Mouse (Mus musculus) hindbrain, embryonic 16.5 days (tissue): ENCODE results near the gene Irf3. TPM values are rescaled to one million over a fixed set of nuclear protein-coding genes. Genes with fewer than 3 reads are reported as not detected.

Source experiments
- ATAC-seq: fragments of 200-750 bp; cut with Nextera tagmentation; 2 replicates; pipeline ENCODE4 v1.8.0; 2017; ENCODE audit warnings: moderate TSS enrichment, moderate library complexity
- H3K27ac ChIP-seq: fragments of 300-500 bp; sonication (generic); 2 replicates; pipeline ENCODE4 v1.5.1; 2014; ENCODE audit warnings: low read depth, mild to moderate bottlenecking, control low read depth, low read length, moderate library complexity
- H3K27me3 ChIP-seq: fragments of 300-500 bp; sonication (generic); replicated peaks from 2 replicates; pipeline ENCODE4 v1.6.1; 2014; ENCODE audit warnings: low read length; ENCODE audit not compliant: control insufficient read depth, insufficient read depth
- H3K36me3 ChIP-seq: fragments of 300-500 bp; sonication (generic); 2 replicates; pipeline ENCODE4 v1.6.1; 2014; ENCODE audit warnings: mild to moderate bottlenecking, low read length, moderate library complexity, mixed read lengths; ENCODE audit not compliant: control insufficient read depth, insufficient read depth
- H3K4me1 ChIP-seq: fragments of 300-500 bp; sonication (generic); 2 replicates; pipeline ENCODE4 v1.6.1; 2014; ENCODE audit warnings: low read depth, low read length; ENCODE audit not compliant: control insufficient read depth, insufficient read depth
- H3K4me2 ChIP-seq: fragments of 300-500 bp; sonication (generic); 2 replicates; pipeline ENCODE4 v1.6.1; 2014; ENCODE audit warnings: mild to moderate bottlenecking, low read length, control low read depth, moderate library complexity
- H3K4me3 ChIP-seq: fragments of 300-500 bp; sonication (generic); 2 replicates; pipeline ENCODE4 v1.5.1; 2014; ENCODE audit warnings: mild to moderate bottlenecking, low read length, control low read depth, moderate library complexity
- H3K9ac ChIP-seq: fragments of 300-500 bp; sonication (generic); 2 replicates; pipeline ENCODE4 v1.6.1; 2014; ENCODE audit warnings: low read depth, mild to moderate bottlenecking, control low read depth, low read length, moderate library complexity
- H3K9me3 ChIP-seq: fragments of 300-500 bp; sonication (generic); 2 replicates; pipeline ENCODE4 v1.6.1; 2014; ENCODE audit warnings: mild to moderate bottlenecking, low read length, moderate library complexity; ENCODE audit not compliant: control insufficient read depth
- WGBS: fragments of 180-500 bp; shearing (Covaris S2); extraction: QIAGEN DNeasy Blood & Tissue Kit; methylation state at CpG from one replicate; pipeline ENCODE4 v1.1.7; 2014; 5-methylcytosine and 5-hydroxymethylcytosine counted together
- polyA plus RNA-seq: library from polyadenylated mRNA; unstranded; fragments of >200 nt; fragmentation: Nextera tagmentation; extraction: Ambion mirVana; gene quantifications from 2 replicates; pipeline ENCODE4 v1.2.1, GENCODE M21; 2015

Gene Irf3
- polyA plus RNA-seq, 1 experiment from 2014 or later, result 63.5 TPM

GRCm38 (mm10) chr7:44983944-44984832 is 13.3 kb upstream of the Irf3 start:
- Histone ChIP-seq H3K9ac (0 out of 2 replicates have a peak overlapping the region, but pooled peaks have one; percentile 44), H3K36me3 (peaks cover 24% of the 10 kb centered on the region), H3K4me1 (peaks cover 28% of the 10 kb centered on the region), H3K4me3 (peak overlapping the region; percentile 94), H3K27me3 (no peaks in the 10 kb centered on the region), H3K27ac (no peak overlapping the region; the same call in 1 of the 2 replicates), H3K9me3 (no peaks in the 10 kb centered on the region), H3K4me2 (peak overlapping the region; percentile 77)
- WGBS, result 70% methylated on average over 7 of the region's 7 CpGs
- no peak for ATAC-seq

- H3K27me3 ChIP-seq, result no peaks in the 10 kb centered on the region
- H3K27ac ChIP-seq, result no peak overlapping the region
- H3K9ac ChIP-seq, result no peak overlapping the region
- peak overlapping the region; percentile 77 for H3K4me2 ChIP-seq
- WGBS, result 39% methylated on average over 3 of the region's 3 CpGs
- peak overlapping the region; percentile 94 for H3K4me3 ChIP-seq
- H3K9me3 ChIP-seq, result no peaks in the 10 kb centered on the region
- H3K36me3 ChIP-seq, result peaks cover 21% of the 10 kb centered on the region
- no peak for ATAC-seq
- H3K4me1 ChIP-seq, result peaks cover 28% of the 10 kb centered on the region
Measured at GRCm38 (mm10) chr7:44984833-44985164, 12.6 kb upstream of the Irf3 start.

- WGBS, result under 1% methylated on average over 41 of the region's 45 CpGs
- peaks cover 14% of the 10 kb centered on the region for H3K36me3 ChIP-seq
- peak overlapping the region; percentile 97 for H3K9ac ChIP-seq
Measured at GRCm38 (mm10) chr7:44985595-44986191, 11.8 kb upstream of the Irf3 start.

GRCm38 (mm10) chr7:44986192-44986878 is 11.1 kb upstream of the Irf3 start, which contains the start of gene Prmt1:
Gene Prmt1 (minus strand): TSS chr7:44986568.
- ATAC-seq, result peak; percentile 98
- Histone ChIP-seq H3K36me3 (peaks cover 8% of the 10 kb centered on the region), H3K9ac (peak within 1 kb of the TSS; percentile 97), H3K4me1 (peaks cover 28% of the 10 kb centered on the region), H3K4me3 (peak within 1 kb of the TSS; percentile 94), H3K4me2 (peak within 1 kb of the TSS; percentile 85), H3K27me3 (no peaks in the 10 kb centered on the region), H3K9me3 (no peaks in the 10 kb centered on the region), H3K27ac (peak within 1 kb of the TSS; percentile 96)
- under 1% methylated on average over 42 of the region's 42 CpGs for WGBS

More at GRCm38 (mm10) chr7:44985595-44986191, 11.8 kb upstream of the Irf3 start:
- Histone ChIP-seq H3K4me1 (peaks cover 28% of the 10 kb centered on the region), H3K4me3 (peak overlapping the region; percentile 94), H3K27me3 (no peaks in the 10 kb centered on the region), H3K4me2 (peak overlapping the region; percentile 77), H3K9me3 (no peaks in the 10 kb centered on the region), H3K27ac (peak overlapping the region; percentile 96)
- no peak; the same call in 1 of the 2 replicates for ATAC-seq

GRCm38 (mm10) chr7:44986879-44987718 is 10.3 kb upstream of the Irf3 start:
- no peaks in the 10 kb centered on the region for H3K27me3 ChIP-seq
- peak overlapping the region; percentile 92 for H3K27ac ChIP-seq
- H3K9me3 ChIP-seq, result no peaks in the 10 kb centered on the region
- peak overlapping the region; percentile 85 for H3K4me2 ChIP-seq
- H3K4me1 ChIP-seq, result peaks cover 28% of the 10 kb centered on the region
- H3K36me3 ChIP-seq, result peaks cover under 1% of the 10 kb centered on the region; the same call in 1 of the 2 replicates
- peak overlapping the region; percentile 94 for H3K4me3 ChIP-seq
- ATAC-seq, result peak; percentile 18
- under 1% methylated on average over 29 of the region's 29 CpGs for WGBS
- peak overlapping the region; percentile 80 for H3K9ac ChIP-seq

- ATAC-seq, result no peak
- Histone ChIP-seq H3K4me3 (peak overlapping the region; percentile 65), H3K4me2 (peak overlapping the region; percentile 63), H3K36me3 (peaks cover 14% of the 10 kb centered on the region), H3K4me1 (peaks cover 16% of the 10 kb centered on the region), H3K9ac (peak overlapping the region; percentile 24; the same call in 1 of the 2 replicates), H3K9me3 (no peaks in the 10 kb centered on the region), H3K27ac (0 out of 2 replicates have a peak overlapping the region, but pooled peaks have one; percentile 32), H3K27me3 (no peaks in the 10 kb centered on the region)
- WGBS, result 18% methylated on average over 10 of the region's 10 CpGs
Measured at GRCm38 (mm10) chr7:44996672-44997071, 776 bp upstream of the Irf3 start.

- H3K4me2 ChIP-seq, result peak overlapping the region; percentile 63
Measured at GRCm38 (mm10) chr7:44997940-44998428, 536 bp downstream of the Irf3 start.

GRCm38 (mm10) chr7:44998501-44998955 is 1.1 kb downstream of the Irf3 start, which contains the start of gene Bcl2l12:
Gene Bcl2l12 (minus strand): TSS chr7:44998712.
- peak within 1 kb of the TSS; percentile 79 for H3K27ac ChIP-seq
- 2% methylated on average over 18 of the region's 18 CpGs for WGBS
- ATAC-seq, result no peak

More at GRCm38 (mm10) chr7:44997940-44998428, 536 bp downstream of the Irf3 start:
- H3K9ac ChIP-seq, result peak overlapping the region; percentile 66
- H3K4me1 ChIP-seq, result peaks cover 16% of the 10 kb centered on the region
- 3% methylated on average over 15 of the region's 15 CpGs for WGBS
- H3K9me3 ChIP-seq, result no peaks in the 10 kb centered on the region
- no peak for ATAC-seq
- peaks cover 22% of the 10 kb centered on the region for H3K36me3 ChIP-seq
- peak overlapping the region; percentile 65 for H3K4me3 ChIP-seq
- H3K27ac ChIP-seq, result peak overlapping the region; percentile 79
- H3K27me3 ChIP-seq, result no peaks in the 10 kb centered on the region

More at GRCm38 (mm10) chr7:44998501-44998955, 1.1 kb downstream of the Irf3 start, which contains the start of gene Bcl2l12:
- Histone ChIP-seq H3K9ac (peak within 1 kb of the TSS; percentile 66), H3K4me1 (peaks cover 16% of the 10 kb centered on the region), H3K36me3 (peaks cover 27% of the 10 kb centered on the region), H3K9me3 (no peaks in the 10 kb centered on the region), H3K4me2 (peak within 1 kb of the TSS; percentile 63), H3K4me3 (peak within 1 kb of the TSS; percentile 65), H3K27me3 (no peaks in the 10 kb centered on the region)
